Mouse (Mus musculus) midbrain, embryonic 12.5 days (tissue): Measurements from ENCODE around the gene Pappa2. TPM values are rescaled to one million over a fixed set of nuclear protein-coding genes. Genes with fewer than 3 reads are reported as not detected.

Source experiments
- ATAC-seq: fragments of 200-750 bp; cut with Nextera tagmentation; 2 replicates; pipeline ENCODE4 v1.8.0; 2017; ENCODE audit warnings: low read depth, moderate TSS enrichment, moderate library complexity; ENCODE audit not compliant: low FRiP score
- H3K27ac ChIP-seq: fragments of 300-500 bp; sonication (generic); replicated peaks from 2 replicates; pipeline ENCODE4 v1.5.1; 2016; ENCODE audit warnings: mild to moderate bottlenecking
- H3K27me3 ChIP-seq: fragments of 300-500 bp; sonication (generic); 2 replicates; pipeline ENCODE4 v1.6.1; 2016; ENCODE audit warnings: mild to moderate bottlenecking
- H3K36me3 ChIP-seq: fragments of 300-500 bp; sonication (generic); 2 replicates; pipeline ENCODE4 v1.6.1; 2016
- H3K4me1 ChIP-seq: fragments of 300-500 bp; sonication (generic); 2 replicates; pipeline ENCODE4 v1.6.1; 2016
- H3K4me2 ChIP-seq: fragments of 300-500 bp; sonication (generic); replicated peaks from 2 replicates; pipeline ENCODE4 v1.6.1; 2016; ENCODE audit warnings: mild to moderate bottlenecking, moderate library complexity
- H3K4me3 ChIP-seq: fragments of 300-500 bp; sonication (generic); 2 replicates; pipeline ENCODE4 v1.5.1; 2016; ENCODE audit warnings: mild to moderate bottlenecking
- H3K9ac ChIP-seq: fragments of 300-500 bp; sonication (generic); replicated peaks from 2 replicates; pipeline ENCODE4 v1.6.1; 2016; ENCODE audit warnings: mild to moderate bottlenecking, moderate library complexity
- H3K9me3 ChIP-seq: fragments of 300-500 bp; sonication (generic); 2 replicates; pipeline ENCODE4 v1.6.1; 2016; ENCODE audit warnings: mild to moderate bottlenecking
- WGBS: fragments of 180-500 bp; shearing (Covaris S2); methylation state at CpG from one replicate; pipeline ENCODE4 v1.1.7; 2016; 5-methylcytosine and 5-hydroxymethylcytosine counted together
- polyA plus RNA-seq: library from polyadenylated mRNA; unstranded; fragments of >200 nt; fragmentation: Nextera tagmentation; extraction: Ambion mirVana; gene quantifications from 2 replicates; pipeline ENCODE4 v1.2.1, GENCODE M21; 2016

The Pappa2 gene
- polyA plus RNA-seq, 1 experiment from 2014 or later, result 3.3 TPM

GRCm38 (mm10) chr1:158947981-158948735, 32.1 kb downstream of the Pappa2 start:
- 81% methylated on average over 6 of the region's 6 CpGs for WGBS
- Histone ChIP-seq H3K4me2 (no peak overlapping the region), H3K27ac (no peak overlapping the region), H3K27me3 (no peaks in the 10 kb centered on the region), H3K36me3 (no peaks in the 10 kb centered on the region), H3K4me3 (no peak overlapping the region), H3K9me3 (no peaks in the 10 kb centered on the region), H3K4me1 (no peaks in the 10 kb centered on the region), H3K9ac (no peak overlapping the region)
- ATAC-seq, result no peak

DNA sequence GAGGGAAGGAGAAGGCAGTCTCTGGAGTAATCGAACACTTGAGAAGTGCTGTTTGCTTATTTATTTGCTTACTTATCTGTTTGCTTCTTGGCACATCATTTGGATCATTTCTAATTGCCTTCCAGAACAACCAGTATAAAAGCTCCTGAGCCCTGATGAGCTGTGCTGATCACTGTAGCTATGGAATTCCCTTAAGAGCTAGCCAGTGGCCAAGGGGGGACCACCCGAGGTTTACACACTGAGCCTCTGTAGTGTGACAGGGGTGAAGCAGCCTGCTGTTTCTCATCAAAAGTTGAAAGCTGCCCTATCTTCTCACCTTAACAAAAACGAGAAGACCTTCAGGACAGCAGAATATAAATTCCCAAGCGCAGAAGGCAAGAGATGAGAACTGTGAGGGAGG, 35.4 kb downstream of the Pappa2 start:
- Histone ChIP-seq H3K4me1 (no peaks in the 10 kb centered on the region), H3K4me3 (no peak overlapping the region), H3K27ac (no peak overlapping the region), H3K4me2 (no peak overlapping the region), H3K27me3 (no peaks in the 10 kb centered on the region), H3K9me3 (no peaks in the 10 kb centered on the region), H3K36me3 (no peaks in the 10 kb centered on the region), H3K9ac (no peak overlapping the region)
- no peak for ATAC-seq
- WGBS, result 76% methylated on average over 4 of the region's 4 CpGs

GRCm38 (mm10) chr1:158942864-158943263, 37.4 kb downstream of the Pappa2 start:
- Histone ChIP-seq H3K27ac (no peak overlapping the region), H3K4me1 (no peaks in the 10 kb centered on the region), H3K4me3 (no peak overlapping the region), H3K9me3 (no peaks in the 10 kb centered on the region), H3K27me3 (no peaks in the 10 kb centered on the region), H3K36me3 (no peaks in the 10 kb centered on the region), H3K4me2 (no peak overlapping the region), H3K9ac (no peak overlapping the region)
- WGBS, result 56% methylated on average over 3 of the region's 3 CpGs
- no peak for ATAC-seq

- WGBS, result 87% methylated on average over 3 of the region's 3 CpGs
- ATAC-seq, result no peak
- Histone ChIP-seq H3K27me3 (no peaks in the 10 kb centered on the region), H3K36me3 (no peaks in the 10 kb centered on the region), H3K4me2 (no peak overlapping the region), H3K4me1 (no peaks in the 10 kb centered on the region), H3K9ac (no peak overlapping the region), H3K9me3 (no peaks in the 10 kb centered on the region), H3K27ac (no peak overlapping the region), H3K4me3 (no peak overlapping the region)
Observed at GRCm38 (mm10) chr1:158940966-158941365, 39.3 kb downstream of the Pappa2 start.

DNA sequence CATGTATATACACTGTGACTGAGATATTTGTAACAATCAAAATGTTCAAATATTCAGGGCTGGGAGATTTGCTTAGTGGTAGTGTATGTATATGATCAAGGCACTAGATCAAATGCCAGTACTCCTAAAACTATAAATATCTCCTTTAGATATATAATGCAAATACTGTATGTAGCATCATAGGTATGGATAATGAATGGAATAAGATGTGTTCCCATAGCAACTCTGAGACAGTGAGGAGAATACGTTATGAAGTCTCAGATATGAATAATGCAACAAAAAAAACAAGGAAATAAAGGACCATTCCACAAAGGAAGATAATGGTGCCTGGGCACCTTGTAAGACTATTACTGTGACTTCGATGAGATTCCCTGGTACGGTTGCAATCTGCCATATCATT, 45.8 kb downstream of the Pappa2 start:
- Histone ChIP-seq H3K4me1 (no peaks in the 10 kb centered on the region), H3K9ac (no peak overlapping the region), H3K4me2 (no peak overlapping the region), H3K27ac (no peak overlapping the region), H3K27me3 (no peaks in the 10 kb centered on the region), H3K4me3 (no peak overlapping the region), H3K9me3 (no peaks in the 10 kb centered on the region), H3K36me3 (no peaks in the 10 kb centered on the region)
- no peak for ATAC-seq
- 91% methylated on average over 3 of the region's 3 CpGs for WGBS

- H3K36me3 ChIP-seq, result no peaks in the 10 kb centered on the region
- H3K4me1 ChIP-seq, result no peaks in the 10 kb centered on the region
- no peak overlapping the region for H3K4me2 ChIP-seq
- no peaks in the 10 kb centered on the region for H3K9me3 ChIP-seq
- H3K27me3 ChIP-seq, result no peaks in the 10 kb centered on the region
- H3K27ac ChIP-seq, result no peak overlapping the region
- no peak overlapping the region for H3K4me3 ChIP-seq
- H3K9ac ChIP-seq, result no peak overlapping the region
- 89% methylated on average over 6 of the region's 6 CpGs for WGBS
- no peak for ATAC-seq
Observed at GRCm38 (mm10) chr1:158931202-158931827, 49.0 kb downstream of the Pappa2 start.

DNA sequence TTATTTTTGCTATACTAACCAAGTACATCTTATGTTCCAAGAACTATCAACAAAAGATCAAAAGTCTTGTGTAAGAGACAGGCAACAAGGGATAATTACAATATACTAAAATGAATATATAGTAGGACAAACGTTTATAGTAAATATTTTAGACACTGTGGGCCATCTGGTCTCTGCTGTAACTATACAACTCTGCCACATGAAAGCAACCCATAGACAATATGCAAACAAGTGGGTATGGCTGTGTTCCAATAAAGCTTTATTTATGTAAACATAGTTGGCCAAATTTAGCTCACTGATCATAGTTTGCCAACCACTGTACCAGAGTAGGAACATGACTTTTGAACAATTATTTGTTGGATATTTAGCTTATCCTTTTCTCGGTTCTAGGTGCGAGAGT, 50.9 kb downstream of the Pappa2 start:
- H3K27me3 ChIP-seq, result no peaks in the 10 kb centered on the region
- H3K27ac ChIP-seq, result no peak overlapping the region
- no peak for ATAC-seq
- H3K4me3 ChIP-seq, result no peak overlapping the region
- no peak overlapping the region for H3K9ac ChIP-seq
- H3K9me3 ChIP-seq, result no peaks in the 10 kb centered on the region
- H3K36me3 ChIP-seq, result no peaks in the 10 kb centered on the region
- WGBS, result 72% methylated on average over 3 of the region's 3 CpGs
- H3K4me1 ChIP-seq, result no peaks in the 10 kb centered on the region
- H3K4me2 ChIP-seq, result no peak overlapping the region

GRCm38 (mm10) chr1:158920451-158920850, 59.8 kb downstream of the Pappa2 start:
- Histone ChIP-seq H3K4me1 (no peaks in the 10 kb centered on the region), H3K27me3 (no peaks in the 10 kb centered on the region), H3K36me3 (no peaks in the 10 kb centered on the region), H3K4me3 (no peak overlapping the region), H3K9me3 (no peaks in the 10 kb centered on the region), H3K9ac (no peak overlapping the region), H3K27ac (no peak overlapping the region), H3K4me2 (no peak overlapping the region)
- WGBS, result 83% methylated on average over 5 of the region's 5 CpGs
- ATAC-seq, result no peak

- no peak for ATAC-seq
- no peak overlapping the region for H3K9ac ChIP-seq
- no peaks in the 10 kb centered on the region for H3K9me3 ChIP-seq
- no peak overlapping the region for H3K4me3 ChIP-seq
- H3K27me3 ChIP-seq, result no peaks in the 10 kb centered on the region
- H3K4me1 ChIP-seq, result no peaks in the 10 kb centered on the region
- H3K36me3 ChIP-seq, result no peaks in the 10 kb centered on the region
- 88% methylated on average over 3 of the region's 3 CpGs for WGBS
- H3K4me2 ChIP-seq, result no peak overlapping the region
- no peak overlapping the region for H3K27ac ChIP-seq
Observed at GRCm38 (mm10) chr1:158918890-158919289, 61.4 kb downstream of the Pappa2 start.

DNA sequence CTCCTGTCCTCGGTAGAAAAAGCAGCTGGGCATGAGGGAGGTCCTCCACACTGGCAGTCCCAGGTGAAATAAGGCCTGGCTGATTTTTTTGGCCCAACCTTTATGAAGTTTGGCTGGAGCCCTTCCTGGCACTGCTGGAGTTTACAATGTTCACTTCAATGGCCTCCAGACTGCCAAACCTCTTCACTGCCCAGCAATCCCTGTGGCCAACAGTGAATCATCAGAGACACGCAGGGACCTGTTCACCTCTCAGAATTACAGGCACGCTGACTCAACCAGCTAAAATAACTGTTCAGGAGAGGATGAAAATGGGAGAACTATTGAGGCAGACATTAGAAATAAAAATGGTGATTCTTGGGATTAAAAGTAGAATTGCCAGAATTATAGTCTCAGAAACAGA, 63.2 kb downstream of the Pappa2 start:
- no peak overlapping the region for H3K4me3 ChIP-seq
- H3K27me3 ChIP-seq, result no peaks in the 10 kb centered on the region
- no peaks in the 10 kb centered on the region for H3K9me3 ChIP-seq
- H3K4me1 ChIP-seq, result no peaks in the 10 kb centered on the region
- 87% methylated on average over 3 of the region's 3 CpGs for WGBS
- no peaks in the 10 kb centered on the region for H3K36me3 ChIP-seq
- no peak for ATAC-seq
- H3K27ac ChIP-seq, result no peak overlapping the region
- H3K9ac ChIP-seq, result no peak overlapping the region
- H3K4me2 ChIP-seq, result no peak overlapping the region

DNA sequence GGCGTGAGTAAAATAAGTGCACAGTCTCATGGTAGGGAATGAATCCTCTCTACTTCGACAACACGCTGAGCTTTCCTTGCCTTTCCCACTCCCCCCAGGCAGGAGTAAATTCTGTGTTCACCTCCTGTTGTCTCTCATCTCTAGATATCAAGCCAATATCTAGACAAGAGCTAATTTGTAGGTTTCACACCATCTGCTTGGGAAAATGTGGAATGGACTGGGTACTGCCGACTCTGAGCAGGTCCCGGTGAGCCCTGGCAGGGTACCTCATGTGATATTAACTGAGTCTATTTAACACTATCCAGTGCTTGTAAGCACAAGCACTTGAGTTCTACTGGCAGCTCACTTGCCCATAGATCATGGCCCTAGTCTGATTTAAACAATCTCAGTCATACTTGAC, 64.7 kb downstream of the Pappa2 start:
- no peaks in the 10 kb centered on the region for H3K4me1 ChIP-seq
- no peak overlapping the region for H3K4me2 ChIP-seq
- H3K36me3 ChIP-seq, result no peaks in the 10 kb centered on the region
- 90% methylated on average over 5 of the region's 5 CpGs for WGBS
- no peaks in the 10 kb centered on the region for H3K27me3 ChIP-seq
- H3K9ac ChIP-seq, result no peak overlapping the region
- H3K9me3 ChIP-seq, result no peaks in the 10 kb centered on the region
- no peak overlapping the region for H3K4me3 ChIP-seq
- no peak overlapping the region for H3K27ac ChIP-seq
- ATAC-seq, result no peak

DNA sequence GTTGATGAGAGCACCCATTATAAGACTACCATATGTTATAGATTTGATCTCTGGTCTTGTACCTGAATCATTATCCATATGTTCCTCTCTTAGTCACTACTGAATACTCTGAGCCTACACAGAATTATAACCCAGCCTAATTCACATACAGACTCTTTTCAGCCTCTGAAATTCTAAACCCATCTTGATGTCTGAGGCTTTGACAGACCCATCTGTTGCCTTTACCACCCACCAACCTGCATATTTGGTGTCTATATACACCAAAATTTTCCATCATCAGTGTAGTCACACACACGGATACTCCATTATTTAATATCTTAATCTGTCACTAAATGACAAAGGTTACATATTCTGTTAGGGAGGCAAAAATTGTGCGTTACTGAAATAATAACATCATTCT, 69.6 kb downstream of the Pappa2 start:
- Histone ChIP-seq H3K4me1 (no peaks in the 10 kb centered on the region), H3K27ac (no peak overlapping the region), H3K36me3 (no peaks in the 10 kb centered on the region), H3K4me3 (no peak overlapping the region), H3K9ac (no peak overlapping the region), H3K4me2 (no peak overlapping the region), H3K27me3 (no peaks in the 10 kb centered on the region), H3K9me3 (no peaks in the 10 kb centered on the region)
- no peak for ATAC-seq
- 89% methylated on average over 2 of the region's 2 CpGs for WGBS

DNA sequence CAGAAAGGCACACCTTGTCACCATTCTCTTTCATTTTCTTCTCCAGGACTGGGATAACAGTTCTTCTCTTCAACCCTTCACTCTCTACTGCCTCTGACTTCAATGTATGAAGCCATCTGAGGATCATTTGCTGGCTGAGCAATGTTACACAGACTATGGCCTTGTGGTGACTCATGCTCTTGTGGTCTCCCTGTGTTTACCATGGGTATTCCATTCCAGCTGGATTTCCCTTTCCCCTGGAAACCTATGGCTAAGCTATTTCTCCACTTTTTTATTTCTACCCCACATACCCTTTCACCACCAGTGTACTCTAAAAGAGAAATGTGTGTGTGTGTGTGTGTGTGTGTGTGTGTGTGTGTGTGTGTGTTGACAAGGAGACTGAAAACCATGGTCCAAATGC, 83.0 kb downstream of the Pappa2 start:
- ATAC-seq, result no peak
- H3K36me3 ChIP-seq, result no peaks in the 10 kb centered on the region
- no peak overlapping the region for H3K27ac ChIP-seq
- no peak overlapping the region for H3K4me3 ChIP-seq
- H3K4me2 ChIP-seq, result no peak overlapping the region
- H3K9ac ChIP-seq, result no peak overlapping the region
- no peaks in the 10 kb centered on the region for H3K4me1 ChIP-seq
- H3K27me3 ChIP-seq, result no peaks in the 10 kb centered on the region
- H3K9me3 ChIP-seq, result no peaks in the 10 kb centered on the region
